Mouse (Mus musculus) testis, postnatal 10 days (tissue): ENCODE data around the gene Txndc17.
"Not testable (repeated sequence)": the region's sequence is repeated elsewhere in the genome, so short reads cannot be mapped to it uniquely, and the experiment has no call there.

Experiments used
- DNase-seq: peaks from one replicate; pipeline ENCODE4 v3.0.0; 2021; ENCODE audit warnings: low spot score

Gene Txndc17

DNA sequence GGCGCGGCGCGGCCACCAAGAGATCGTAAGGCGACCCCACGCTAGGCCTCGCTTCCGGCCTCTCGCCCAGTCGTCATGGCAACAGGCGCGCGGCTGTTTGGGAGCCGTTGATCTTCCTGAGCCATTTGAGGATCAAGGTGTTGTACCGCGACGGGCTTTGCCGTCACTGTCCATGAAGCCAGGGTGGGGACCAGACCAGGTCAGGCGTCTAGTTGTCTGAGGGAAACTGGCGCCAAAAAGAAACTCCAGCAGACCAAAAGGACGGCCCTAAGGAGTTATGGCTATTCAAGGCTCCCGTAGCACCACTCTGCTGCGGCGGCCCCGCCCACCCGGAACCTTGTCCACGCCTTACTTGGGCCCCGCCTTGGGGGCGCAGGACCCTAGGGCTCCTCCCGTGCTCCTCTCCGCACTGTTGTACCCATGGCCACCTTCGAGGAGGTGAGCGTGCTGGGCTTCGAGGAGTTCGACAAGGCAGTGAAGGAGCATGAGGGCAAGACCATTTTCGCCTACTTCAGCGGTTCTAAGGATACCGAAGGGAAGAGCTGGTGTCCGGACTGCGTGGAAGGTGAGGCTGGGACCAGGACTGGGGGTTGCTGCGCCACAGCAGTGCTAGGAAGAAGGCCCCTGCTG is at the start of gene Txndc17, which contains the start of gene 4933427D14Rik:
Gene Txndc17 (plus strand): TSS at position 344 of the 630 bp plus-strand sequence.
Gene 4933427D14Rik (minus strand): TSS at position 256 of the 630 bp plus-strand sequence.
- peak; percentile 91 for DNase-seq

GRCm38 (mm10) chr11:72163198-72163597 is 44.1 kb upstream of the Txndc17 start:
- DNase-seq, result no peak

GRCm38 (mm10) chr11:72169871-72170270 is 37.5 kb upstream of the Txndc17 start:
- no peak for DNase-seq

DNA sequence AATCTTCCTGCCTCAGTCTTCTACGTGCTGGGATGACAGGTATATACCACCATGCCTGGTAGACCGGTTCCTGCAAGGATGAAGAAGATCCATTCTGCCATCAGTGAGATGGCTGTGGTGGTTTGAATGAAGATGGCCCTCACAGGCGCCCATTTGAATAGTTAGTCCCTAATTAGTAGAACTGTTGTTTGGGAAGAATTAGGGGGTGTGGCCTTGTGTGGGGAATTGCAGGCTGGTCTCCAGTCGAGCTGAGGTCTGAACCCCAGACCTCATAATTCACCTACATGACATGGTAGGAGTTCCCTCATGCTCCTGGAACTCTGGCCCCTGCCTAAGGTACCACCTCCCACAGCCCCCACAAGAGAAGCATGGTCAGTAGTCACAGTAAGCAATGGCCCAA is 35.4 kb upstream of the Txndc17 start:
- DNase-seq, result not testable (repeated sequence)

DNA sequence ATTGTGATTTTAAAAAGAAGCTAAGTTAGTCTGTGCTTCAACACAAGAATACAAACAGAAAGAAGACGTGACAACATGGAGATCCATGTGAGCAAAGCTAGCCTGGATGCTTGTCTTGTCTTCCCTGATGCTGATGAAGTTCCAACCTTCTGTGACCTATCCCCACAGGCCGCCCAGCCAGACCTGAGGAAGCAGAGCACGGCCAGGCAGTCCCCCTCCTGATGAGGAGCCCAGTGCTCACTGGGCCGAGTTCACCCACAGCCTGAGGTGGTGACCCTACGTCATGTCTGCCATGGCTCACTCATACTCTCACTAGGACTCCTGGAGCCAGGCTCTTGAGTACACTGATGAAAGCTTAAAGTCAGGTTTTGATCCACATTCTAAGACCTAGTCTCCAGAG is 33.8 kb upstream of the Txndc17 start:
- DNase-seq, result no peak

DNA sequence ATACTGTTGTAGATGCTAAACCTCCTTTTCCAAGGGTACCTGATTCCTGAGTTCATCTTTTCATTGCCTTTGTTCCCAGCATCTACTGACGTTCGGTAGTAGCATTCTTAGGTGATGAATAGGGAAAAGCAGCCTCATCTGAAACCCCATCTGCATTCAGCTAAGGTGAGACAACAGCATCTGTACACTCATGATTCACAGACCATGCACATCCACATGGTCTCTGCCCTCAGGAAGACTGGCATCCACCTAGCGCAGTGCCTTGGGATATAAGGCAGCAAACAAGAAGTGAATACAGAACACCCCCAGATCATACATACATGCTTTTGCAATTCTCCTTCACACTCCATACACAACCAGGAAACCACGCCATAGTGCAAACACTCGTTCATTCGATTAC is 32.6 kb upstream of the Txndc17 start:
- DNase-seq, result no peak

DNA sequence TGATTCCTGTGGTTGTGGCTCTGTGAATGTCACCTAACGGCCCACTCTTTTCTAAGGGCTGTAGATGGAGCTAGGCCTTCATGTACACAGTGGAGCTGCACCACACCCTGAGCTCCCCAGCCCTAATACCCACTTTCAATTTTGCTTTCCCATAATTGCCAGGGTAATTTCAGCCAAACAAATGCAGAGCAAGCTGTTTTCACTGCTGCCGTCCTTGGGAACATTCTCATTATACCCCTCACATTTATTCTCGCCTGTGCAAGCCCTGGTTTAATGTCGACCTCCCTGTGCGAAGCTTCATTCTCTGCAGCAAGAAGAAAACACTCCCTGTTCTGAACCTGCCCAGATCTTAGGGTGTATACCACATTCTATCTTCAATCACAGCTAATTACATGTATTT is 31.4 kb upstream of the Txndc17 start:
- no peak for DNase-seq

DNA sequence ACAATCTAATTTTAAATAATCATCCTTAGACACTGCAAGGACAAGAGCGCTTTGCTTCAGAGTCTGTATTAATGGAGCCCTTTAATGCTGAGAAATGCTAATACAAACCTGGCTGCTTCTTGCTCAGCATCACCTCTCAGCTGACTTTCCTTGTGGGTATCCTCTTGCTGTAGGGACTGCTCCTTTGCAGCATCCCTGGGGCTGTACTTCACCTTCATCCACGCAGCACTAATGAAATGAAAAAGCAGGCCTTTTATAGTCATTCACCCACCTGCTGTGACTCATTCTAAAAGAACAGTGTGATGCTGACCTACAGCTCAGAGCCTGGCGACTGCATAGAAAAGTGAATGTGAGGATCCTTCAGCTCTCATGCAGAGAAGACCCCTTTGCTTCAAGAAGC is 30.8 kb upstream of the Txndc17 start:
- DNase-seq, result no peak

DNA sequence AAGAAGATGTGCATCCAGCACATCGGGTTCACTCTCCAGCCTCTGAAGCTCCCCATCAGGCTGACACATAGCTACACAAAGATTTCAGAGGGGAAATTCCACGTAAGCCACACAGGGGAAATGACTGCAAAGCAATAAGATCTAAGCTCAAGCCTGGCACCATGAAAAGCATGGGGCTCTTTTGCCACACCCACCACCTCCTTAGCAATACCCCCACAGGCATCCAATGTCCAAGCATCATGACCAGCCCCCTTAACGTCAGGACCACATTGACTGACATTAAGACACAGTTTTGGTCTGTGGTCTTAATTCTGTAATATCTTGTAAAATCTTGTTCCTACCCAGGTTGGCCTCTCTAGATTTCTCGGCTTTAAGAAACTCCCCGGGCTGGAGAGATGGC is 26.8 kb upstream of the Txndc17 start:
- DNase-seq, result no peak

- no peak for DNase-seq
These were observed 26.2 kb upstream of the Txndc17 start for GRCm38 (mm10) chr11:72181136-72181535.

DNA sequence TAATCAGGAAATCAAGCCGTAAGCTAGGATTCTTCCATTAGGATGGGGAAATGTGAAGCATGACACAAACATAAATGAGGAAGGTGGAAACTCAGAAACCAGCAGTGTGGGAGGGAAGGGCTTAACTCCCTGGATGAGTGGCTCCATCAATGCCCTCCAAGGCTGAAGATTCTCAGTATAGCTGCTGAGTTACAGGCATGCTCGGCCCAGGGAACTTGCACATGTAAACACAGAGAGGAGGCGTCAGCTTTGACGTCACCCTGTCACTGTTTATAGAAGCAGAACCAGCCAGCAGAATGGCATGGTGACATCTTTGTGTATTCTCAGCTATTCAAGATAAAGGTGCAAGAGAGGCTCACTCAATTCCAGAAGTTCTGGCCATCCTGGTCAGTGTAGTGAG is 23.1 kb upstream of the Txndc17 start:
- no peak for DNase-seq

- DNase-seq, result no peak
These were observed 16.5 kb upstream of the Txndc17 start for GRCm38 (mm10) chr11:72190857-72191256.

DNA sequence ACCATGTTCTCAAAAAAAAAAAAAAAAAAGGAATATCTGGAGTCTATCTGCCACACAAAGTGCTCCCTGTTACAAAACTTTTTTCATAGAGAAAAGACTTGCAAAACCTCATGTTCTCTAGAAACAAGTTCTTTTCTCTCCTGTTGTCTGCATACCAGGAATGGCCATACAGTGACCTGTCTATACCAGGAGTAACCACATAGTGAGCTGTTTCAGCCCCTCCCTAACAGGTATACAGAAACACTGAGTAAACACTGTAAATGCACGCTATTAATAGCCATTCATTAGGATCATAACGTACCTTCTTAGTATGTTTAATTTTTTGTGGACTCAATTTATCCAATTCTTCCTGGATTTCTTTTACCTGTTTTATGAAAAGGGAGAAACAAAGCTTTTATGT is 13.1 kb upstream of the Txndc17 start:
- DNase-seq, result no peak

GRCm38 (mm10) chr11:72196506-72196905 is 10.8 kb upstream of the Txndc17 start:
- no peak for DNase-seq

- no peak for DNase-seq
These were observed 3.9 kb upstream of the Txndc17 start for GRCm38 (mm10) chr11:72203440-72203839.

- DNase-seq, result no peak
These were observed 2.1 kb upstream of the Txndc17 start for GRCm38 (mm10) chr11:72205256-72205655.

DNA sequence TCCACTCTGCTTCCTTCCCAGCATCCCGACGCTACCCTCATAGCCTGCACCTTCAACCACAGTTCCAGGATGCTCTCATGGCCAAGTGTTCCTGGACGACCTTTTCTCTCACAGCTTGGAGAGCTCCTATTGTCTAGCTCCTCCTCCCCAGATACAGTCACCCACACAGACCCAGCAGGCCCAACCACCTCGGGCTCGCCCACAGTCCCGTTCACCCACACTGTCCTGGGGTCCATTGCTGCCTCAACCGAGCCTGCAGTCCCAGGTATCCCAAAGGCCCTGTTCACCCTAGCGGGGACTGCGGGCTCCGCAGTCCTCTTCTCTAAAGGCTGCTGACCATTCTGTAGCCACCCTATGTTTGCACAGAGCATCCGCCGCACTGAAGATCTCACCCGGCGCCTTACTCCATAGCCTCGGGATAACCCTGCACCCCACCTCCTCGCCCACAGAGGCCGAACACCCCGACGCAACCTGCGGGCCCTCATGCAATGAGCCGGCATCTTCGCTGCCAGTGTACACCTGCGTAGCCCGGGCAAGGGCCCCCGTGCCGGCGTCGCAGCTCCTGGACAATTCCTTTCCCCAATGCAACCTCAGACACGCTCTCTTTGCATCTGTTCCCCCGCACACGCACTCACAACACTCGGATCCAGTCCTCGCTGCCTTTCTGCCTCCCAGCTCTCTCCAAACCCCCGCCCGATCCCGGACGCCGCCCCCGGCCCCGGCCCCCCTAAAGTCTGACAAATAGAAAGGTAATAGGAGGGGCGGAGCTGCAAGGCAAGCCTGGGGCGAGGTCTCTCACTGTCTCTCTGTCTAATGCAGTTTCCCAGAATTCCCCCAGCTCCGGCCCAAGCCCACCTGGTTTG is 775 bp upstream of the Txndc17 start, which contains the start of gene Gm43951:
Gene Gm43951 (minus strand): TSS at position 500 of the 863 bp plus-strand sequence.
- DNase-seq, result peak; percentile 58

GRCm38 (mm10) chr11:72207834-72208377 is 559 bp downstream of the Txndc17 start:
- DNase-seq, result no peak

- DNase-seq, result peak; percentile 96
These were observed 7.5 kb downstream of the Txndc17 start for GRCm38 (mm10) chr11:72214591-72215409.

GRCm38 (mm10) chr11:72215410-72215797 is 8.1 kb downstream of the Txndc17 start, which contains the start of gene Med31:
Gene Med31, minus strand, starts transcription at chr11:72215592.
- peak; percentile 82 for DNase-seq

- no peak for DNase-seq
These were observed 9.8 kb downstream of the Txndc17 start for GRCm38 (mm10) chr11:72217116-72217515.

- DNase-seq, result peak; percentile 85
These were observed 13.9 kb downstream of the Txndc17 start for GRCm38 (mm10) chr11:72221278-72221677.
